Mouse (Mus musculus): ENCODE data around the gene Tnpo1.

DNA sequence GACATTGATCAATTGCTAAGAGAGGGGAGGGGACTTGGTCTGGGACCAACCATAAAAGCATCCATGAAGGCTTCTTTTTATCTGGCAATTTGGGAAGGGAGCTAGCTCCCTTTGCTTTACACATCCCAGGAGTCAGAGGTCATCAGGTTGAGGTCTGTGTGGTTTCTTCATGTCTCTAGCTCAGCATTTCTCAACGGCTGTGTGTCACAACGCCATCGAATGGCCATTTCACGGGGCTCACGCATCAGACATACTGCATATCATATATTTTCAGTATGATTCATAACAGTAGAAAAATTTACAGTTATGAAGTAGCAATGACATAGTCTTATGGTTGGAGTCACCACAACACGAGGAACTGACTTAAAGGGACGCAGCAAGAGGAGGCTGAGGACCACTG, 20.2 kb upstream of the Tnpo1 start:
- TF ChIP-seq CTCF (conservative IDR thresholded peaks at IDR 0.05; ENCODE audit: low read length) (no peak), NANOG (IDR thresholded peaks at IDR 0.05; ENCODE audit: borderline replicate concordance, low read length) (no peak)
